Mouse (Mus musculus): Measurements from ENCODE around the gene Rarres2. TPM values are rescaled to one million over a fixed set of nuclear protein-coding genes. Genes with fewer than 3 reads are reported as not detected.
A peak's percentile ranks its signal among the peaks of the same experiment; 100 is the strongest.

Gene Rarres2
- not detected for total RNA-seq (2018; cell fraction: chromatin; rRNA removed)
- total RNA-seq (2018; cell fraction: cytosol; rRNA removed), result under 1 TPM in 1 of 26 experiments, not detected in 25; 0.06 TPM
- total RNA-seq (2018; cell fraction: nucleus; rRNA removed), result not detected
- polyA plus RNA-seq (2018), result not detected in 3 replicates

GRCm38 (mm10) chr6:48572572-48573061, at the start of gene Rarres2:
Rarres2 (minus strand) TSS chr6:48572789.
- no peaks in the 10 kb centered on the region for H3K36me3 ChIP-seq (ENCODE audit: inconsistent target)
- H3K27ac ChIP-seq, result no peak within 1 kb of the TSS
- H3K79me2 ChIP-seq (ENCODE audit: inconsistent target), result no peaks in the 10 kb centered on the region
- no peak within 1 kb of the TSS for H3K4me3 ChIP-seq (ENCODE audit: inconsistent target)
- WGBS (ENCODE audit: missing documents), result 87% methylated on average over 6 of the region's 6 CpGs

GRCm38 (mm10) chr6:48620031-48620430, 47.4 kb upstream of the Rarres2 start:
- no peak overlapping the region for H3K4me3 ChIP-seq (ENCODE audit: inconsistent target)
- whole genome bisulfite sequencing (ENCODE audit: missing documents), result 96% methylated on average over 30 of the region's 30 CpGs
- no peaks in the 10 kb centered on the region for H3K36me3 ChIP-seq (ENCODE audit: inconsistent target)
- H3K79me2 ChIP-seq (ENCODE audit: inconsistent target), result no peaks in the 10 kb centered on the region
- no peak overlapping the region for H3K27ac ChIP-seq

GRCm38 (mm10) chr6:48614756-48615155, 42.2 kb upstream of the Rarres2 start:
- no peaks in the 10 kb centered on the region for H3K36me3 ChIP-seq (ENCODE audit: inconsistent target)
- H3K79me2 ChIP-seq (ENCODE audit: inconsistent target), result no peaks in the 10 kb centered on the region
- WGBS (ENCODE audit: missing documents), result 100% methylated on average over 5 of the region's 5 CpGs
- no peak overlapping the region for H3K4me3 ChIP-seq (ENCODE audit: inconsistent target)
- no peak overlapping the region for H3K27ac ChIP-seq

GRCm38 (mm10) chr6:48613464-48613863, 40.9 kb upstream of the Rarres2 start:
- no peak overlapping the region for H3K27ac ChIP-seq
- H3K79me2 ChIP-seq (ENCODE audit: inconsistent target), result no peaks in the 10 kb centered on the region
- H3K4me3 ChIP-seq (ENCODE audit: inconsistent target), result no peak overlapping the region
- no peaks in the 10 kb centered on the region for H3K36me3 ChIP-seq (ENCODE audit: inconsistent target)
- 97% methylated on average over 4 of the region's 4 CpGs for WGBS (ENCODE audit: missing documents)

GRCm38 (mm10) chr6:48610657-48611056, 38.1 kb upstream of the Rarres2 start:
- WGBS (ENCODE audit: missing documents), result 96% methylated on average over 3 of the region's 3 CpGs
- Histone ChIP-seq H3K79me2 (ENCODE audit: inconsistent target) (no peaks in the 10 kb centered on the region), H3K36me3 (ENCODE audit: inconsistent target) (no peaks in the 10 kb centered on the region), H3K4me3 (ENCODE audit: inconsistent target) (no peak overlapping the region), H3K27ac (no peak overlapping the region)

DNA sequence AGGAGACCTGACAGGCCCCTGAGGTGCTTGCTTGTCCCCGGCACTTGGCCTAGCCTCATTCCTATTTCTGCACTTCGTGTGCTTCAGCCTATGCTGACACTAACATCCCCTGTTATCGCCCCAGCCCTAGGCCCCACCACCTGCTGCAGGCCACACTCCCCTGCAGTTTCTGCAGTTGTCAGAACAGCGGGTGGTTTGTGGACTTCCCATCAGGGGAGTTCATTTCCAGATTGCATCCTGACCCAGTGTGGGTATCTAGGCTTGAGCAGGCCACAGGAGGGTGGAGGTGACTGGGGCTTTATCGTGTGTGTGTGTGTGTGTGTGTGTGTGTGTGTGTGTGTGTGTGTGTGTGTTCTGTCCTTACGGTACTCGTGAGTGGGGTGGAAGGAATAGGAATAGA, 36.9 kb upstream of the Rarres2 start:
- Histone ChIP-seq H3K27ac (no peak overlapping the region), H3K36me3 (ENCODE audit: inconsistent target) (no peaks in the 10 kb centered on the region), H3K4me3 (ENCODE audit: inconsistent target) (no peak overlapping the region), H3K79me2 (ENCODE audit: inconsistent target) (no peaks in the 10 kb centered on the region)
- 46% methylated on average over 7 of the region's 7 CpGs for WGBS (ENCODE audit: missing documents)

- Histone ChIP-seq H3K27ac (no peak overlapping the region), H3K36me3 (ENCODE audit: inconsistent target) (no peaks in the 10 kb centered on the region), H3K4me3 (ENCODE audit: inconsistent target) (no peak overlapping the region), H3K79me2 (ENCODE audit: inconsistent target) (no peaks in the 10 kb centered on the region)
- WGBS (ENCODE audit: missing documents), result 100% methylated on average over 2 of the region's 2 CpGs
Measured at GRCm38 (mm10) chr6:48608124-48608523, 35.5 kb upstream of the Rarres2 start.

- peak overlapping the region; percentile 37 for H3K27ac ChIP-seq
Measured at GRCm38 (mm10) chr6:48602080-48602741, 29.6 kb upstream of the Rarres2 start.

DNA sequence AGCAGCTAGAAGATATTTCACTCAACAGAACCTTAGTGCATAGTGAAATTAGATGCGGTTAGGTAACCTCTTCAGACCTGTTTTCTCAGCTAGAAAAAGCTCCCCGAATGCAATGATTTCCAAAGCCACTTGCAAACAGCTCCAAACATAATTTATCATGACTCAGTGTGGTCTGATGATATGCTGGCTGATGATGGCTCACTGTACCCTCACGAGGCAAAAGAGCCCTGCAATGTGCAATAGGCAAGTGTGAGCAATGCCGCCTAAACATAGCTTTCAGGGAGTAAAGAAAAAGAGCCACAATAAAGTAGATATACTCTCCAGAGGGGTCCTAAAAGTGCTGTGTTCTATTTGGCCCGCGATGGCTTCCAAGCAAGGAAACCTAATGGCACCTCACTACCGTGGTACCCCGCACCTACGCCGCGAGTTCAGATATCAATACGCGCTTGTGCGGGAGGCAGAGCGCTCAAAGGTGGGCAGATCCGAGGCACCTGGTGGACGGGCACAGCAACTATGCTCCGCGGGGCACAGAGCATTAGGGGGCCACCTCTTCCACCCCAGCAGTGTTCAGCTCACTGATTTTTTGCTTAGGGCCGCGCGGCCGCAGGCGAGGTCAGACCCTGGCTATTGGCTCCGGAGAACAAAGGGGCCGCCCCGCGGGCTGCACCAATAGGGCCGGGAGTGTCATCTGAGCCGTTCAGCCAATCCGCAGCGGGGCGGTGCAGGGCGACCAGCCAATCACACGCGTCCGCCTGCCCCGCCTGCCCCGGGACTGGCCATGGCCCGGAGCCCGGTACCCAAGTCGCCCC, 28.9 kb upstream of the Rarres2 start, which contains the start of gene Zfp775:
Gene Zfp775, plus strand, starts transcription at position 793 of the 809 bp plus-strand sequence.
- H3K36me3 ChIP-seq (ENCODE audit: inconsistent target), result peaks cover 13% of the 10 kb centered on the region; the same call in 1 of the 2 replicates
- peak within 1 kb of the TSS; percentile 74 for H3K4me3 ChIP-seq (ENCODE audit: inconsistent target)
- no peaks in the 10 kb centered on the region; the same call in 1 of the 2 replicates for H3K79me2 ChIP-seq (ENCODE audit: inconsistent target)
- H3K27ac ChIP-seq, result peak within 1 kb of the TSS; percentile 54
- 6% methylated on average over 42 of the region's 42 CpGs for WGBS (ENCODE audit: missing documents)

More at GRCm38 (mm10) chr6:48602080-48602741, 29.6 kb upstream of the Rarres2 start:
- Histone ChIP-seq H3K79me2 (ENCODE audit: inconsistent target) (no peaks in the 10 kb centered on the region), H3K4me3 (ENCODE audit: inconsistent target) (peak overlapping the region; percentile 74), H3K36me3 (ENCODE audit: inconsistent target) (peaks cover 13% of the 10 kb centered on the region; the same call in 1 of the 2 replicates)
- WGBS (ENCODE audit: missing documents), result 1% methylated on average over 28 of the region's 28 CpGs

- peaks cover 13% of the 10 kb centered on the region; the same call in 1 of the 2 replicates for H3K36me3 ChIP-seq (ENCODE audit: inconsistent target)
- no peak overlapping the region for H3K27ac ChIP-seq
- no peak overlapping the region for H3K4me3 ChIP-seq (ENCODE audit: inconsistent target)
- peaks cover under 1% of the 10 kb centered on the region; the same call in 1 of the 2 replicates for H3K79me2 ChIP-seq (ENCODE audit: inconsistent target)
- WGBS (ENCODE audit: missing documents), result 100% methylated on average over 1 of the region's 1 CpGs
Measured at GRCm38 (mm10) chr6:48600594-48600993, 28.0 kb upstream of the Rarres2 start.

DNA sequence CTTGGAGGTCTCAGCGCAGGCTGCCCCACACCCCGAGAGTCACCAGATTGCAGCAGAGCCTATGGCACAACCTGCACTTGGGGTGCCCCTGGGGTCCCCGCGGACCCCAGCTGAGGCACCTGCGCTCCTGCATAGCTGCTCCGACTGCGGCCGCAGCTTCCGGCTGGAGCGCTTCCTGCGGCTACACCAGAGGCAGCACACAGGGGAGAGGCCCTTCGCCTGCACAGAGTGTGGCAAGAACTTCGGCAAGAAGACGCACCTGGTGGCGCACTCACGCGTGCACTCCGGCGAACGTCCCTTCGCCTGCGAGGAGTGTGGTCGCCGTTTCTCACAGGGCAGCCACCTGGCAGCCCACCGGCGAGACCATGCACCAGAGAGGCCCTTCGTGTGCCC, 24.6 kb upstream of the Rarres2 start:
- H3K36me3 ChIP-seq (ENCODE audit: inconsistent target), result peaks cover 13% of the 10 kb centered on the region; the same call in 1 of the 2 replicates

GRCm38 (mm10) chr6:48596545-48597232, 24.1 kb upstream of the Rarres2 start:
- WGBS (ENCODE audit: missing documents), result 95% methylated on average over 41 of the region's 45 CpGs
- no peak overlapping the region for H3K27ac ChIP-seq
- H3K36me3 ChIP-seq (ENCODE audit: inconsistent target), result peaks cover 13% of the 10 kb centered on the region; the same call in 1 of the 2 replicates
- no peak overlapping the region for H3K4me3 ChIP-seq (ENCODE audit: inconsistent target)
- peaks cover 16% of the 10 kb centered on the region; the same call in 1 of the 2 replicates for H3K79me2 ChIP-seq (ENCODE audit: inconsistent target)

More for the DNA sequence above, 24.6 kb upstream of the Rarres2 start:
- Histone ChIP-seq H3K4me3 (ENCODE audit: inconsistent target) (no peak overlapping the region), H3K79me2 (ENCODE audit: inconsistent target) (peaks cover 16% of the 10 kb centered on the region; the same call in 1 of the 2 replicates), H3K27ac (no peak overlapping the region)
- 94% methylated on average over 24 of the region's 27 CpGs for WGBS (ENCODE audit: missing documents)

DNA sequence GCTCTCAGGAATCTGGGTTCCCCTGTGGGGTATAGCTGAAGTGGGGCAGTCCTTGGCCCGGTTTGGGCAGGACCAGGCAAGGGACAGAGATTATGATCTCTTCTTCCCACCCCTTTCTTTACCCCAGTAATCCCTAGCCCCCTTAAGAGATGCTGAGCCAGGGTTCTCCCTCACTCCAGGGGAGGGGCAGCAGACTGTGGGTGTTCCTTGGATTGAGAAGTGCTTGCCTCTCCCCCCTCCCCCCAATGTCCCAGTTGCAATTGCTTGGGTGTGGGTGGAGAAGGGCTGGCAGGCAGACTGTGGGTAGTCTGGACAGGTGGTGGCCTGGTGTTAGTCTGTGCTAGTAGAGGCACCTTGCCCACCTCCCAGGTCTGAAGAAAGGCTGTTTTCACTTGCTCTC, 22.7 kb upstream of the Rarres2 start:
- H3K4me3 ChIP-seq (ENCODE audit: inconsistent target), result peak overlapping the region; percentile 83; the same call in 1 of the 2 replicates
- WGBS (ENCODE audit: missing documents), result 40% methylated on average over 1 of the region's 1 CpGs
- peaks cover 13% of the 10 kb centered on the region; the same call in 1 of the 2 replicates for H3K36me3 ChIP-seq (ENCODE audit: inconsistent target)
- peaks cover 16% of the 10 kb centered on the region; the same call in 1 of the 2 replicates for H3K79me2 ChIP-seq (ENCODE audit: inconsistent target)
- H3K27ac ChIP-seq, result no peak overlapping the region

Measured in macrophage (primary cell).